Mouse (Mus musculus) neural tube, embryonic 10.5 days (tissue): ENCODE measurements around the gene Gadd45b.

Experiments used
- DNase-seq: peaks from one replicate; pipeline ENCODE4 v3.0.0-alpha.2; 2017; ENCODE audit warnings: low spot score; ENCODE audit errors: extremely low spot score

The Gadd45b gene

GRCm38 (mm10) chr10:80909375-80910162, 20.3 kb upstream of the Gadd45b start:
- DNase-seq, result no peak

GRCm38 (mm10) chr10:80911354-80911753, 18.5 kb upstream of the Gadd45b start:
- DNase-seq, result no peak

- DNase-seq, result no peak
Measured at GRCm38 (mm10) chr10:80911891-80912290, 18.0 kb upstream of the Gadd45b start.

- DNase-seq, result no peak
Measured at GRCm38 (mm10) chr10:80913364-80914011, 16.4 kb upstream of the Gadd45b start.

- no peak for DNase-seq
Measured at GRCm38 (mm10) chr10:80914253-80914656, 15.6 kb upstream of the Gadd45b start.

- DNase-seq, result no peak
Measured at GRCm38 (mm10) chr10:80915260-80915659, 14.6 kb upstream of the Gadd45b start.

- no peak for DNase-seq
Measured at GRCm38 (mm10) chr10:80915736-80916135, 14.1 kb upstream of the Gadd45b start.

GRCm38 (mm10) chr10:80917336-80917778, 12.5 kb upstream of the Gadd45b start:
- DNase-seq, result peak; percentile 32

- DNase-seq, result peak; percentile 72
Measured at GRCm38 (mm10) chr10:80917779-80918434, 12.0 kb upstream of the Gadd45b start, which contains the start of gene Lmnb2. TSS of gene Lmnb2 (minus strand) at chr10:80918245.

- peak; percentile 44 for DNase-seq
Measured at GRCm38 (mm10) chr10:80921923-80922322, 8.0 kb upstream of the Gadd45b start.

- no peak for DNase-seq
Measured at GRCm38 (mm10) chr10:80925472-80925871, 4.4 kb upstream of the Gadd45b start.

- peak; percentile 86 for DNase-seq
Measured at GRCm38 (mm10) chr10:80928586-80929298, 1.1 kb upstream of the Gadd45b start.

- DNase-seq, result peak; percentile 45
Measured at GRCm38 (mm10) chr10:80930361-80931152, 684 bp downstream of the Gadd45b start.

GRCm38 (mm10) chr10:80931153-80931671, 1.3 kb downstream of the Gadd45b start:
- peak; percentile 40 for DNase-seq

GRCm38 (mm10) chr10:80931695-80932094, 1.8 kb downstream of the Gadd45b start:
- peak; percentile 50 for DNase-seq

- DNase-seq, result peak; percentile 44
Measured at GRCm38 (mm10) chr10:80932206-80932605, 2.3 kb downstream of the Gadd45b start.

- no peak for DNase-seq
Measured at GRCm38 (mm10) chr10:80932700-80933420, 3.0 kb downstream of the Gadd45b start.

GRCm38 (mm10) chr10:80933421-80933979, 3.6 kb downstream of the Gadd45b start:
- DNase-seq, result peak; percentile 42
